ENCODE assay signal across 30 mouse cellular contexts in genomic region chr4:82286931-82287330, GRCm38 (mm10).
DNase-seq lines count a peak whose midpoint lies in the region; ATAC-seq and TF ChIP-seq lines count a peak whose summit lies in the region.
"Had no signal": no experiment of that assay in that cellular context is flagged by ENCODE, and none has a peak within 500 bp of the region (broad histone marks: within the 10 kb centered on the region; RNA-seq: fewer than 3 reads in every experiment).

No protein-coding gene starts in this region.

- peaks cover 3% of the 10 kb centered on the region; the same call in 1 of the 2 replicates for H3K4me1 ChIP-seq in forebrain, embryonic 13.5 days
- peaks cover 28% of the 10 kb centered on the region for H3K4me1 ChIP-seq in forebrain, embryonic 10.5 days
- no peaks in the 10 kb centered on the region for H3K4me1 ChIP-seq in heart, postnatal 0 days (ENCODE audit: control insufficient read depth, insufficient read depth)
- H3K4me1 ChIP-seq in heart, embryonic 12.5 days (replicated peaks): no peaks in the 10 kb centered on the region; the same call in 1 of the 2 replicates
- H3K4me1 ChIP-seq in kidney, postnatal 0 days (replicated peaks; ENCODE audit: insufficient read depth, low read length): 0 out of 2 replicates have a peak, but pooled peaks cover 5% of the 10 kb centered on the region
- H3K4me1 ChIP-seq in kidney, embryonic 16.5 days (ENCODE audit: insufficient read depth, low read length): peaks cover 19% of the 10 kb centered on the region; the same call in 1 of the 2 replicates
- H3K4me1 ChIP-seq in liver, postnatal 0 days (ENCODE audit: insufficient read depth): no peaks in the 10 kb centered on the region; the same call in 1 of the 2 replicates
- H3K4me1 ChIP-seq: heart, embryonic 15.5 days; liver, embryonic 12.5 days had no signal

- ATAC-seq in forebrain, embryonic 13.5 days: 0 out of 2 replicates have a peak, but pooled peaks have one; percentile 23
- ATAC-seq in heart, postnatal 0 days (ENCODE audit: insufficient read depth, low read depth): no peak
- ATAC-seq in heart, embryonic 12.5 days (ENCODE audit: insufficient number of reproducible peaks, low FRiP score): no peak
- ATAC-seq in kidney, postnatal 0 days (replicated peaks; ENCODE audit: low FRiP score, low read depth): no peak
- ATAC-seq in kidney, embryonic 16.5 days (ENCODE audit: low FRiP score, low TSS enrichment): no peak
- ATAC-seq in liver, postnatal 0 days: no peak
- ATAC-seq: forebrain, embryonic 16.5 days; liver, embryonic 12.5 days had no signal

- TF ChIP-seq CTCF in heart, postnatal 0 days (IDR thresholded peaks at IDR 0.05; ENCODE audit: low read depth): peak; percentile 21
- TF ChIP-seq CTCF in kidney, postnatal 0 days (IDR thresholded peaks at IDR 0.05; ENCODE audit: low read depth): peak; percentile 25
- no peak for TF ChIP-seq CTCF in liver, postnatal 0 days (IDR thresholded peaks at IDR 0.05; ENCODE audit: low read depth)

- WGBS in forebrain, embryonic 13.5 days: 95% methylated on average over 2 of the region's 2 CpGs
- WGBS in forebrain, embryonic 10.5 days: 90% methylated on average over 2 of the region's 2 CpGs
- WGBS in heart, postnatal 0 days: 60% methylated on average over 2 of the region's 2 CpGs
- 65% methylated on average over 2 of the region's 2 CpGs for WGBS in heart, embryonic 12.5 days
- 93% methylated on average over 2 of the region's 2 CpGs for WGBS in kidney, postnatal 0 days
- 90% methylated on average over 2 of the region's 2 CpGs for WGBS in kidney, embryonic 16.5 days
- WGBS in liver, postnatal 0 days (ENCODE audit: insufficient replicate concordance): 76% methylated on average over 2 of the region's 2 CpGs

- no peak for DNase-seq in forebrain, embryonic 10.5 days (ENCODE audit: extremely low spot score, low spot score)
- no peak for DNase-seq in heart, postnatal 0 days (ENCODE audit: low spot score)
- DNase-seq in kidney, postnatal 0 days (ENCODE audit: low spot score): no peak
- DNase-seq in ZHBTc4 (ENCODE audit: low read depth, low spot score): peak; percentile 9
- no peak for DNase-seq in liver, postnatal 0 days
- DNase-seq: adrenal gland, postnatal 14 days; cerebellum, adult 11 months; cerebellum, adult 9-10 months; cerebellum, postnatal 36 days; gastrocnemius, postnatal 25 days; heart, adult 18-20 months; heart, postnatal 36 days; kidney, adult 11 months; kidney, postnatal 36 days; layer of hippocampus, postnatal 36 days; left cerebral cortex, postnatal 4 days; lung, adult 18-20 months; lung, postnatal 10 days; midbrain, embryonic 14.5 days; spleen, adult 18-20 months; thymus, adult 2 months; thymus, postnatal 36 days had no signal

- H3K4me3 ChIP-seq in forebrain, embryonic 13.5 days: no peak overlapping the region
- no peak overlapping the region for H3K4me3 ChIP-seq in forebrain, embryonic 10.5 days
- H3K4me3 ChIP-seq in heart, postnatal 0 days (ENCODE audit: low read depth, low read length): no peak overlapping the region
- no peak overlapping the region for H3K4me3 ChIP-seq in heart, embryonic 12.5 days
- no peak overlapping the region for H3K4me3 ChIP-seq in kidney, postnatal 0 days (replicated peaks; ENCODE audit: low read depth, low read length)
- no peak overlapping the region for H3K4me3 ChIP-seq in kidney, embryonic 16.5 days (ENCODE audit: low read length)
- H3K4me3 ChIP-seq in liver, postnatal 0 days (ENCODE audit: low read depth, low read length): no peak overlapping the region
- H3K4me3 ChIP-seq: heart, embryonic 15.5 days; hindbrain, embryonic 13.5 days; liver, embryonic 12.5 days had no signal

- no peaks in the 10 kb centered on the region for H3K27me3 ChIP-seq in forebrain, embryonic 13.5 days
- H3K27me3 ChIP-seq in forebrain, embryonic 10.5 days (ENCODE audit: poor library complexity, severe bottlenecking): no peaks in the 10 kb centered on the region
- H3K27me3 ChIP-seq in heart, postnatal 0 days (ENCODE audit: control insufficient read depth, insufficient read depth, low read length): no peaks in the 10 kb centered on the region
- no peaks in the 10 kb centered on the region for H3K27me3 ChIP-seq in heart, embryonic 12.5 days (replicated peaks)
- H3K27me3 ChIP-seq in kidney, postnatal 0 days (ENCODE audit: insufficient read depth, low read length): no peaks in the 10 kb centered on the region
- no peaks in the 10 kb centered on the region for H3K27me3 ChIP-seq in kidney, embryonic 16.5 days (ENCODE audit: insufficient read depth, low read length)
- H3K27me3 ChIP-seq in liver, postnatal 0 days (ENCODE audit: insufficient read depth, low read length): no peaks in the 10 kb centered on the region
- H3K27me3 ChIP-seq: heart, embryonic 15.5 days; hindbrain, embryonic 13.5 days; liver, embryonic 12.5 days had no signal

- no peaks in the 10 kb centered on the region for H3K9me3 ChIP-seq in forebrain, embryonic 13.5 days (replicated peaks)
- no peaks in the 10 kb centered on the region for H3K9me3 ChIP-seq in forebrain, embryonic 10.5 days
- no peaks in the 10 kb centered on the region for H3K9me3 ChIP-seq in heart, postnatal 0 days (replicated peaks; ENCODE audit: control insufficient read depth, low read length)
- H3K9me3 ChIP-seq in heart, embryonic 12.5 days (replicated peaks): no peaks in the 10 kb centered on the region
- no peaks in the 10 kb centered on the region for H3K9me3 ChIP-seq in kidney, postnatal 0 days (replicated peaks; ENCODE audit: low read length)
- H3K9me3 ChIP-seq in kidney, embryonic 16.5 days (ENCODE audit: low read length): no peaks in the 10 kb centered on the region
- no peaks in the 10 kb centered on the region for H3K9me3 ChIP-seq in liver, postnatal 0 days (ENCODE audit: low read length)
- H3K9me3 ChIP-seq: heart, embryonic 15.5 days; hindbrain, embryonic 13.5 days; liver, embryonic 12.5 days had no signal

- 0 out of 2 replicates have a peak, but pooled peaks cover 7% of the 10 kb centered on the region for H3K36me3 ChIP-seq in forebrain, embryonic 13.5 days (ENCODE audit: poor library complexity, severe bottlenecking)
- no peaks in the 10 kb centered on the region for H3K36me3 ChIP-seq in forebrain, embryonic 10.5 days (replicated peaks)
- peaks cover 9% of the 10 kb centered on the region; the same call in 1 of the 2 replicates for H3K36me3 ChIP-seq in heart, postnatal 0 days (replicated peaks; ENCODE audit: control insufficient read depth, insufficient read depth, low read length)
- H3K36me3 ChIP-seq in heart, embryonic 12.5 days: peaks cover 25% of the 10 kb centered on the region
- no peaks in the 10 kb centered on the region for H3K36me3 ChIP-seq in kidney, postnatal 0 days (ENCODE audit: insufficient read depth, low read length)
- no peaks in the 10 kb centered on the region for H3K36me3 ChIP-seq in kidney, embryonic 16.5 days (ENCODE audit: insufficient read depth, low read length)
- no peaks in the 10 kb centered on the region for H3K36me3 ChIP-seq in liver, postnatal 0 days (replicated peaks; ENCODE audit: insufficient read depth, low read length)
- H3K36me3 ChIP-seq: G1E; hindbrain, embryonic 13.5 days; liver, embryonic 12.5 days had no signal

- H3K27ac ChIP-seq in forebrain, embryonic 13.5 days: no peak overlapping the region
- no peak overlapping the region for H3K27ac ChIP-seq in forebrain, embryonic 10.5 days
- H3K27ac ChIP-seq in heart, postnatal 0 days (ENCODE audit: low read depth): no peak overlapping the region
- no peak overlapping the region for H3K27ac ChIP-seq in heart, embryonic 12.5 days (ENCODE audit: poor library complexity, severe bottlenecking)
- H3K27ac ChIP-seq in kidney, postnatal 0 days: no peak overlapping the region
- no peak overlapping the region for H3K27ac ChIP-seq in kidney, embryonic 16.5 days (ENCODE audit: low read length)
- no peak overlapping the region for H3K27ac ChIP-seq in liver, postnatal 0 days (ENCODE audit: low read depth)
- H3K27ac ChIP-seq: heart, embryonic 15.5 days; hindbrain, embryonic 13.5 days; liver, embryonic 12.5 days had no signal

- no peak overlapping the region for H3K4me2 ChIP-seq in forebrain, embryonic 13.5 days
- no peak overlapping the region for H3K4me2 ChIP-seq in heart, postnatal 0 days (ENCODE audit: low read depth, low read length)
- no peak overlapping the region for H3K4me2 ChIP-seq in heart, embryonic 12.5 days
- no peak overlapping the region for H3K4me2 ChIP-seq in kidney, postnatal 0 days (ENCODE audit: low read length)
- no peak overlapping the region for H3K4me2 ChIP-seq in kidney, embryonic 16.5 days (replicated peaks; ENCODE audit: low read depth, low read length)
- H3K4me2 ChIP-seq in liver, postnatal 0 days (ENCODE audit: low read depth, low read length): no peak overlapping the region
- H3K4me2 ChIP-seq: heart, embryonic 15.5 days; hindbrain, embryonic 13.5 days; liver, embryonic 12.5 days had no signal

- H3K9ac ChIP-seq in forebrain, embryonic 13.5 days: no peak overlapping the region
- H3K9ac ChIP-seq in heart, postnatal 0 days (replicated peaks; ENCODE audit: low read depth, low read length): no peak overlapping the region
- no peak overlapping the region for H3K9ac ChIP-seq in heart, embryonic 12.5 days
- no peak overlapping the region for H3K9ac ChIP-seq in kidney, postnatal 0 days (ENCODE audit: low read depth, low read length)
- H3K9ac ChIP-seq in kidney, embryonic 16.5 days (replicated peaks; ENCODE audit: low read length): no peak overlapping the region
- no peak overlapping the region for H3K9ac ChIP-seq in liver, postnatal 0 days (replicated peaks)
- H3K9ac ChIP-seq: heart, embryonic 15.5 days; hindbrain, embryonic 13.5 days; liver, embryonic 12.5 days had no signal

- no peak for TF ChIP-seq EP300 in heart, postnatal 0 days (IDR thresholded peaks at IDR 0.05; ENCODE audit: low read depth)
- no peak for TF ChIP-seq EP300 in liver, postnatal 0 days (IDR thresholded peaks at IDR 0.05; ENCODE audit: low read depth)
